Mouse (Mus musculus): ENCODE data around the gene Magi1. TPM values are rescaled to one million over a fixed set of nuclear protein-coding genes. Genes with fewer than 3 reads are reported as not detected.

The Magi1 gene
- polyA plus RNA-seq, 1 experiment: 3.4 TPM

DNA sequence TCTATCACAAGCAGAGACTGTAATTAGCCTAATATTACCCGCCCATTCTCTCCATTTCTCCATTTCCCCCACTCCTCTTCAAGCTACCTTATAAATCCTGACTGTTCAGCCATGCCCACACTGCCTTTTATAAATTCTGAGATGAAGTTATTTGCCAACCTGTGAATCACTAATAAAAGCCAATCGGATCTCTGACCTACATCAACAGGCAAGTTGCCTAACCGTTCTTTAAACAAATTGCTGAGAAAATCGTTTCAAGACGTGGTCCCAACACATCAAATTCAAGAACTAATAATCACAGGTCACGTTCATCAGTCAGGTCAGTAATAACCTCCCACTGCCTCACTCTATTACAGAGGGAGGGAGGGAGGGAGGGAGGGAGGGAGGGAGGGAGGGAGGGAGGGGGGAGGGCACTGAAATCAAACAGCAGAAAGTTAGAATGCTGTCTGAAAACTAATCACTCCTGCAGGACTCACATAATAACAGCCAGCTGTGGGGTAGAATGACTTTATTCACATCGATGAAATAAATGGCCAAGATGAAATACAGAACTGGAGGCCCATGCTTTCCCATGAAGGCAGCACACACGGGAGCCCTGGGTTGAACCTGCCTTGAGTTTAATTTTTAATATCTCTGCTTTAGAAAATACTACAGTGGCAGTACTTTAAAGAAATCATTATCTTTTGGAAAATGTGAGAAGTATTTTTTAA lies 215.8 kb downstream of the Magi1 start:
- Histone ChIP-seq H3K79me2 (ENCODE audit: control insufficient read depth, insufficient read depth) (no peaks in the 10 kb centered on the region), H3K4me2 (ENCODE audit: low read depth) (no peak overlapping the region), H3K36me3 (ENCODE audit: control insufficient read depth, insufficient read depth) (no peaks in the 10 kb centered on the region), H3K27me3 (ENCODE audit: control insufficient read depth, insufficient read depth, insufficient read length) (no peaks in the 10 kb centered on the region), H3ac (ENCODE audit: control insufficient read depth, insufficient read length) (no peak overlapping the region), H3K4me3 (no peak overlapping the region)
- no peak for TF ChIP-seq POLR2A (IDR thresholded peaks at IDR 0.05; ENCODE audit: insufficient read length, low read depth)
- no peak for TF ChIP-seq MAX (IDR thresholded peaks at IDR 0.05; ENCODE audit: low read depth)
- no peak for TF ChIP-seq POLR2AphosphoS2 (IDR thresholded peaks at IDR 0.05; ENCODE audit: insufficient read length, low read depth)
- no peak for TF ChIP-seq E2F4 (IDR thresholded peaks at IDR 0.05; ENCODE audit: insufficient read depth)
- TF ChIP-seq TCF3 (IDR thresholded peaks at IDR 0.05; ENCODE audit: insufficient read length, low read depth): no peak
- TF ChIP-seq REST (IDR thresholded peaks at IDR 0.05; ENCODE audit: insufficient read depth, insufficient read length): no peak
- no peak for TF ChIP-seq CEBPB (IDR thresholded peaks at IDR 0.05; ENCODE audit: insufficient read depth, poor library complexity, severe bottlenecking)
- no peak for TF ChIP-seq MYOD1 (IDR thresholded peaks at IDR 0.05; ENCODE audit: control insufficient read depth in 1 of 3, insufficient read length in 2 of 3, low read depth in 2 of 3)
- TF ChIP-seq TCF12 (IDR thresholded peaks at IDR 0.05; ENCODE audit: insufficient read depth, poor library complexity, severe bottlenecking): no peak
- no peak for TF ChIP-seq SRF (IDR thresholded peaks at IDR 0.05; ENCODE audit: control insufficient read depth, insufficient read length, low read depth)
- no peak for TF ChIP-seq MYOG (IDR thresholded peaks at IDR 0.05; ENCODE audit: control insufficient read depth in 1 of 3, insufficient read depth in 1 of 3, insufficient read length in 2 of 3, low read depth in 2 of 3)
- TF ChIP-seq USF1 (IDR thresholded peaks at IDR 0.05; ENCODE audit: low read depth): no peak

DNA sequence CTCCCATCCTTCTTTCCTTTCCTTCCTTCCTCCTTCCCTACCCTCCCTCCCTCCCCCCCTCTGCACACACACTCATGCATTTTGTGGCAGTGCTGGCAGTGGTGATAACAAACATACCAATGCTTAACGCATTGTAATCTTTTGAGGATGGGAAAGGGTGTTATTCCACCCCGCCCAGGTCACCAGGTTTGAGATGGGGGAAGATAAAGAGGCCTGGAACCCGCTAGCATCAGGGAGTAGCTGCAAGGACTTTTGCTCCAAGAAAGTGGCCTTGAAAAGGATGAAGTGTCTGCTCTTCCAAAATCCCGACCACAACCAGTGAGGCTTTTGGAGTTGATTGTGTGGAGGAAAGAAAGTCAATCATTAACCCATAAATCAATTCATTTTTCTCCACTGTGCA lies 218.9 kb downstream of the Magi1 start:
- no peak overlapping the region for H3K4me3 ChIP-seq
- no peak overlapping the region for H3ac ChIP-seq (ENCODE audit: control insufficient read depth, insufficient read length)
- H3K79me2 ChIP-seq (ENCODE audit: control insufficient read depth, insufficient read depth): no peaks in the 10 kb centered on the region
- H3K4me2 ChIP-seq (ENCODE audit: low read depth): no peak overlapping the region
- no peaks in the 10 kb centered on the region for H3K27me3 ChIP-seq (ENCODE audit: control insufficient read depth, insufficient read depth, insufficient read length)
- H3K36me3 ChIP-seq (ENCODE audit: control insufficient read depth, insufficient read depth): no peaks in the 10 kb centered on the region
- TF ChIP-seq MYOD1 (IDR thresholded peaks at IDR 0.05; ENCODE audit: control insufficient read depth in 1 of 3, insufficient read length in 2 of 3, low read depth in 2 of 3): no peak
- no peak for TF ChIP-seq USF1 (IDR thresholded peaks at IDR 0.05; ENCODE audit: low read depth)
- TF ChIP-seq MAX (IDR thresholded peaks at IDR 0.05; ENCODE audit: low read depth): no peak
- no peak for TF ChIP-seq TCF3 (IDR thresholded peaks at IDR 0.05; ENCODE audit: insufficient read length, low read depth)
- no peak for TF ChIP-seq SRF (IDR thresholded peaks at IDR 0.05; ENCODE audit: control insufficient read depth, insufficient read length, low read depth)
- TF ChIP-seq CEBPB (IDR thresholded peaks at IDR 0.05; ENCODE audit: insufficient read depth, poor library complexity, severe bottlenecking): no peak
- TF ChIP-seq TCF12 (IDR thresholded peaks at IDR 0.05; ENCODE audit: insufficient read depth, poor library complexity, severe bottlenecking): no peak
- TF ChIP-seq POLR2AphosphoS2 (IDR thresholded peaks at IDR 0.05; ENCODE audit: insufficient read length, low read depth): no peak
- TF ChIP-seq MYOG (IDR thresholded peaks at IDR 0.05; ENCODE audit: control insufficient read depth in 1 of 3, insufficient read depth in 1 of 3, insufficient read length in 2 of 3, low read depth in 2 of 3): no peak
- no peak for TF ChIP-seq POLR2A (IDR thresholded peaks at IDR 0.05; ENCODE audit: insufficient read length, low read depth)

DNA sequence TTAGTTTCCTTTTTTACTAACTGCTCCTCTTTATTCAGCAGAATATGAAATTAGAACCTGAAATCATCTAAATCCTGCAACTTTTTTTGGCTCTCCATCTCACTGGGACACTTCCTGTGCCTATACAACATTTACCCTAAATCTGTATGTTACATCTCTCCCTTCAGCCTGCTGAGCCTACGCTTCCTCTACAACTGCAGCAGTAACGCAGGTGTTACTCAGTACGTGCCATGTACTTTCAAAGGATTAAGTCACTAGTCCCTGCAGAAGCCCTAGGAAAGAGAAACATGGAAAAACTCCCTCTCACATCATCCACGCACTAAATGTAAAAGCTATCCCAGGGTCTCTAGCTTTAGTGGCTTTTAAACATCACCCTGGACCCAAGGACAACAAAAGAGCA lies 220.2 kb downstream of the Magi1 start:
- Histone ChIP-seq H3K79me2 (ENCODE audit: control insufficient read depth, insufficient read depth) (no peaks in the 10 kb centered on the region), H3K4me2 (ENCODE audit: low read depth) (no peak overlapping the region), H3K27me3 (ENCODE audit: control insufficient read depth, insufficient read depth, insufficient read length) (no peaks in the 10 kb centered on the region)

DNA sequence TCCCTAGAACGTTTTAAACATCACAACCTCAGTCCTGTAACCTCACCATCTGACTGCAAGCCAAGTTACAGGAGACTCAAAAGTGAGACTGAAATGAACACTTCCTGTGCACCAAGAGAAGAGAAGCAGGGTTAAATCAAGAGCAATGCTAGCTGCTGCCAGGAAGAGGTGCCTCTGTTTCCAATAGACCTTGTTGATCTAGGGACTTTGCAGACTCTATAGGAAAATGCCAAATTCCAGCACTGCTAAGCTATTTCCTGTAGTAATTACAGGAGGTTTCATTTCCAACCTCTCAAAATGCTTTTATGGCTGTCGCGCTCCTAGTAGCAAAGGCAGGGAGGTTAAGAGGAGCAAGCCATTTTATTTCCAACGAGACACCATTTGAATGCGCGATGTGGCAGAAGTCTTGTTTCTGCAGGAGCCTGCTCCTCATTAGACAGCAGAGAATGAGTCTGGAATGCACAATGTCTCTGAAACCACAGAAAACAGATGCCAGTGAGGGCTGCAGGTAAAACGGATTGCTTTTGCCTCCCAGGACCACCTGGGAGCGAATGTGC lies 222.2 kb downstream of the Magi1 start:
- no peaks in the 10 kb centered on the region for H3K27me3 ChIP-seq (ENCODE audit: control insufficient read depth, insufficient read depth, insufficient read length)
- TF ChIP-seq MAX (IDR thresholded peaks at IDR 0.05; ENCODE audit: low read depth) (no peak), MYOD1 (IDR thresholded peaks at IDR 0.05; ENCODE audit: control insufficient read depth in 1 of 3, insufficient read length in 2 of 3, low read depth in 2 of 3) (no peak), E2F4 (IDR thresholded peaks at IDR 0.05; ENCODE audit: insufficient read depth) (no peak), POLR2AphosphoS2 (IDR thresholded peaks at IDR 0.05; ENCODE audit: insufficient read length, low read depth) (no peak), TCF12 (IDR thresholded peaks at IDR 0.05; ENCODE audit: insufficient read depth, poor library complexity, severe bottlenecking) (no peak), SRF (IDR thresholded peaks at IDR 0.05; ENCODE audit: control insufficient read depth, insufficient read length, low read depth) (no peak)
- H3K79me2 ChIP-seq (ENCODE audit: control insufficient read depth, insufficient read depth): no peaks in the 10 kb centered on the region
- H3K4me2 ChIP-seq (ENCODE audit: low read depth): no peak overlapping the region
- H3K4me3 ChIP-seq: no peak overlapping the region
- no peaks in the 10 kb centered on the region for H3K36me3 ChIP-seq (ENCODE audit: control insufficient read depth, insufficient read depth)
- no peak overlapping the region for H3ac ChIP-seq (ENCODE audit: control insufficient read depth, insufficient read length)

More for the DNA sequence above, 220.2 kb downstream of the Magi1 start:
- no peak overlapping the region for H3K4me3 ChIP-seq
- H3ac ChIP-seq (ENCODE audit: control insufficient read depth, insufficient read length): no peak overlapping the region
- no peaks in the 10 kb centered on the region for H3K36me3 ChIP-seq (ENCODE audit: control insufficient read depth, insufficient read depth)
- TF ChIP-seq MYOD1 (IDR thresholded peaks at IDR 0.05; ENCODE audit: control insufficient read depth in 1 of 3, insufficient read length in 2 of 3, low read depth in 2 of 3): no peak
- no peak for TF ChIP-seq E2F4 (IDR thresholded peaks at IDR 0.05; ENCODE audit: insufficient read depth)
- no peak for TF ChIP-seq CEBPB (IDR thresholded peaks at IDR 0.05; ENCODE audit: insufficient read depth, poor library complexity, severe bottlenecking)
- TF ChIP-seq REST (IDR thresholded peaks at IDR 0.05; ENCODE audit: insufficient read depth, insufficient read length): no peak
- TF ChIP-seq POLR2AphosphoS2 (IDR thresholded peaks at IDR 0.05; ENCODE audit: insufficient read length, low read depth): no peak
- TF ChIP-seq POLR2A (IDR thresholded peaks at IDR 0.05; ENCODE audit: insufficient read length, low read depth): no peak
- no peak for TF ChIP-seq MAX (IDR thresholded peaks at IDR 0.05; ENCODE audit: low read depth)
- TF ChIP-seq TCF12 (IDR thresholded peaks at IDR 0.05; ENCODE audit: insufficient read depth, poor library complexity, severe bottlenecking): no peak
- no peak for TF ChIP-seq USF1 (IDR thresholded peaks at IDR 0.05; ENCODE audit: low read depth)

All from myocyte (in vitro differentiated cells).